Mouse (Mus musculus) neural tube, embryonic 12.5 days (tissue): ENCODE measurements around the gene Sspo. TPM values are rescaled to one million over a fixed set of nuclear protein-coding genes. Genes with fewer than 3 reads are reported as not detected.

ENCODE experiments used
- ATAC-seq: fragments of 200-750 bp; cut with Nextera tagmentation; 2 replicates; pipeline ENCODE4 v1.8.0; 2017; ENCODE audit warnings: low read depth, mild to moderate bottlenecking, moderate TSS enrichment, moderate library complexity; ENCODE audit not compliant: low FRiP score
- H3K27ac ChIP-seq: fragments of 300-500 bp; sonication (generic); 2 replicates; pipeline ENCODE4 v1.5.1; 2016
- H3K27me3 ChIP-seq: fragments of 300-500 bp; sonication (generic); replicated peaks from 2 replicates; pipeline ENCODE4 v1.6.1; 2016; ENCODE audit warnings: mild to moderate bottlenecking
- H3K36me3 ChIP-seq: fragments of 300-500 bp; sonication (generic); 2 replicates; pipeline ENCODE4 v1.6.1; 2016; ENCODE audit warnings: mild to moderate bottlenecking
- H3K4me1 ChIP-seq: fragments of 300-500 bp; sonication (generic); 2 replicates; pipeline ENCODE4 v1.6.1; 2016
- H3K4me2 ChIP-seq: fragments of 300-500 bp; sonication (generic); replicated peaks from 2 replicates; pipeline ENCODE4 v1.6.1; 2016; ENCODE audit warnings: mild to moderate bottlenecking
- H3K4me3 ChIP-seq: fragments of 300-500 bp; sonication (generic); 2 replicates; pipeline ENCODE4 v1.5.1; 2016
- H3K9ac ChIP-seq: fragments of 300-500 bp; sonication (generic); 2 replicates; pipeline ENCODE4 v1.6.1; 2016; ENCODE audit warnings: mild to moderate bottlenecking
- H3K9me3 ChIP-seq: fragments of 300-500 bp; sonication (generic); 2 replicates; pipeline ENCODE4 v1.6.1; 2016; ENCODE audit warnings: mild to moderate bottlenecking
- WGBS: fragments of 180-500 bp; shearing (Covaris S2); methylation state at CpG from one replicate; pipeline ENCODE4 v1.1.7; 2016; 5-methylcytosine and 5-hydroxymethylcytosine counted together
- polyA plus RNA-seq: library from polyadenylated mRNA; unstranded; fragments of >200 nt; fragmentation: Nextera tagmentation; extraction: Ambion mirVana; gene quantifications from 2 replicates; pipeline ENCODE4 v1.2.1, GENCODE M21; 2016

Sspo gene
- polyA plus RNA-seq, 1 experiment from 2014 or later = 0.28 TPM

GRCm38 (mm10) chr6:48438475-48439125 is 9.4 kb upstream of the Sspo start:
- Histone ChIP-seq H3K4me1 (peaks cover 33% of the 10 kb centered on the region), H3K4me2 (peak overlapping the region; percentile 44), H3K4me3 (peak overlapping the region; percentile 7; the same call in 1 of the 2 replicates), H3K9ac (peak overlapping the region; percentile 9; the same call in 1 of the 2 replicates), H3K36me3 (peaks cover 21% of the 10 kb centered on the region), H3K9me3 (no peaks in the 10 kb centered on the region), H3K27ac (no peak overlapping the region), H3K27me3 (peaks cover 40% of the 10 kb centered on the region)
- ATAC-seq = no peak
- WGBS = 12% methylated on average over 55 of the region's 55 CpGs

- Histone ChIP-seq H3K27me3 (peaks cover 40% of the 10 kb centered on the region), H3K4me3 (no peak overlapping the region), H3K9ac (no peak overlapping the region), H3K4me2 (0 out of 2 replicates have a peak overlapping the region, but pooled peaks have one; percentile 44), H3K36me3 (peaks cover 21% of the 10 kb centered on the region), H3K27ac (no peak overlapping the region), H3K9me3 (no peaks in the 10 kb centered on the region), H3K4me1 (peaks cover 35% of the 10 kb centered on the region)
- ATAC-seq = no peak
Measured at GRCm38 (mm10) chr6:48439654-48440053, 8.4 kb upstream of the Sspo start.

GRCm38 (mm10) chr6:48440306-48441014 is 7.6 kb upstream of the Sspo start:
- WGBS = 38% methylated on average over 14 of the region's 14 CpGs
- H3K36me3 ChIP-seq = peaks cover 21% of the 10 kb centered on the region

GRCm38 (mm10) chr6:48443592-48444309 is 4.3 kb upstream of the Sspo start:
- ATAC-seq = peak; percentile 87
- H3K36me3 ChIP-seq = peaks cover 16% of the 10 kb centered on the region
- peak overlapping the region; percentile 45 for H3K9ac ChIP-seq
- H3K27ac ChIP-seq = peak overlapping the region; percentile 32
- H3K4me1 ChIP-seq = peaks cover 27% of the 10 kb centered on the region
- 2% methylated on average over 19 of the region's 19 CpGs for WGBS
- peak overlapping the region; percentile 94 for H3K4me2 ChIP-seq
- H3K27me3 ChIP-seq = peaks cover 21% of the 10 kb centered on the region
- H3K4me3 ChIP-seq = peak overlapping the region; percentile 73
- no peaks in the 10 kb centered on the region for H3K9me3 ChIP-seq

More at GRCm38 (mm10) chr6:48440306-48441014, 7.6 kb upstream of the Sspo start:
- Histone ChIP-seq H3K4me2 (peak overlapping the region; percentile 4; the same call in 1 of the 2 replicates), H3K9me3 (no peaks in the 10 kb centered on the region), H3K4me3 (no peak overlapping the region), H3K27me3 (peaks cover 40% of the 10 kb centered on the region), H3K9ac (no peak overlapping the region), H3K4me1 (peaks cover 35% of the 10 kb centered on the region), H3K27ac (no peak overlapping the region)
- ATAC-seq = no peak

- Histone ChIP-seq H3K36me3 (peaks cover 16% of the 10 kb centered on the region), H3K9ac (peak overlapping the region; percentile 73), H3K4me1 (peaks cover 19% of the 10 kb centered on the region), H3K27me3 (peaks cover 13% of the 10 kb centered on the region), H3K27ac (peak overlapping the region; percentile 63), H3K4me2 (peak overlapping the region; percentile 94), H3K4me3 (peak overlapping the region; percentile 73), H3K9me3 (no peaks in the 10 kb centered on the region)
- peak; percentile 73 for ATAC-seq
- 2% methylated on average over 33 of the region's 34 CpGs for WGBS
Measured at GRCm38 (mm10) chr6:48444310-48445180, 3.5 kb upstream of the Sspo start.

GRCm38 (mm10) chr6:48445181-48446101 is 2.6 kb upstream of the Sspo start, which contains the start of gene Zfp467:
Gene Zfp467 (minus strand): TSS chr6:48445825.
- H3K9me3 ChIP-seq = no peaks in the 10 kb centered on the region
- H3K9ac ChIP-seq = peak within 1 kb of the TSS; percentile 73
- ATAC-seq = peak; percentile 24
- peak within 1 kb of the TSS; percentile 94 for H3K4me2 ChIP-seq
- peaks cover 10% of the 10 kb centered on the region for H3K4me1 ChIP-seq
- peak within 1 kb of the TSS; percentile 73 for H3K4me3 ChIP-seq
- peak within 1 kb of the TSS; percentile 63 for H3K27ac ChIP-seq
- peaks cover 16% of the 10 kb centered on the region for H3K36me3 ChIP-seq
- under 1% methylated on average over 64 of the region's 65 CpGs for WGBS
- H3K27me3 ChIP-seq = peaks cover 4% of the 10 kb centered on the region; the same call in 1 of the 2 replicates

- Histone ChIP-seq H3K36me3 (peaks cover 13% of the 10 kb centered on the region), H3K27ac (no peak overlapping the region), H3K9ac (no peak overlapping the region), H3K4me2 (peak overlapping the region; percentile 94), H3K9me3 (no peaks in the 10 kb centered on the region), H3K4me3 (peak overlapping the region; percentile 73), H3K4me1 (peaks cover 8% of the 10 kb centered on the region), H3K27me3 (no peaks in the 10 kb centered on the region)
- WGBS = 21% methylated on average over 3 of the region's 3 CpGs
- no peak for ATAC-seq
Measured at GRCm38 (mm10) chr6:48446256-48446655, 1.8 kb upstream of the Sspo start.

- peaks cover 8% of the 10 kb centered on the region for H3K4me1 ChIP-seq
- H3K9me3 ChIP-seq = no peaks in the 10 kb centered on the region
- WGBS = 81% methylated on average over 3 of the region's 3 CpGs
- no peak overlapping the region for H3K4me2 ChIP-seq
- H3K36me3 ChIP-seq = peaks cover 7% of the 10 kb centered on the region
- H3K27me3 ChIP-seq = no peaks in the 10 kb centered on the region
- no peak for ATAC-seq
- no peak overlapping the region for H3K27ac ChIP-seq
- H3K9ac ChIP-seq = no peak overlapping the region
- no peak overlapping the region for H3K4me3 ChIP-seq
Measured at GRCm38 (mm10) chr6:48446896-48447295, 1.1 kb upstream of the Sspo start.

- no peaks in the 10 kb centered on the region for H3K27me3 ChIP-seq
- H3K4me1 ChIP-seq = peaks cover 3% of the 10 kb centered on the region
- no peak overlapping the region for H3K4me2 ChIP-seq
- H3K9ac ChIP-seq = no peak overlapping the region
- H3K27ac ChIP-seq = no peak overlapping the region
- no peaks in the 10 kb centered on the region for H3K36me3 ChIP-seq
- ATAC-seq = no peak
- H3K4me3 ChIP-seq = no peak overlapping the region
- no peaks in the 10 kb centered on the region for H3K9me3 ChIP-seq
- 72% methylated on average over 7 of the region's 7 CpGs for WGBS
Measured at GRCm38 (mm10) chr6:48448527-48448926, 498 bp downstream of the Sspo start.

- Histone ChIP-seq H3K27me3 (no peaks in the 10 kb centered on the region), H3K9me3 (no peaks in the 10 kb centered on the region), H3K4me2 (no peak overlapping the region), H3K27ac (no peak overlapping the region), H3K9ac (no peak overlapping the region), H3K36me3 (no peaks in the 10 kb centered on the region), H3K4me1 (no peaks in the 10 kb centered on the region), H3K4me3 (no peak overlapping the region)
- 70% methylated on average over 1 of the region's 1 CpGs for WGBS
- ATAC-seq = no peak
Measured at GRCm38 (mm10) chr6:48452151-48452550, 4.1 kb downstream of the Sspo start.

GRCm38 (mm10) chr6:48452771-48453170 is 4.7 kb downstream of the Sspo start:
- H3K4me3 ChIP-seq = no peak overlapping the region
- H3K9ac ChIP-seq = no peak overlapping the region
- no peak for ATAC-seq
- H3K36me3 ChIP-seq = no peaks in the 10 kb centered on the region
- no peak overlapping the region for H3K4me2 ChIP-seq
- H3K27ac ChIP-seq = no peak overlapping the region
- no peaks in the 10 kb centered on the region for H3K9me3 ChIP-seq
- H3K4me1 ChIP-seq = no peaks in the 10 kb centered on the region
- 81% methylated on average over 3 of the region's 3 CpGs for WGBS
- H3K27me3 ChIP-seq = no peaks in the 10 kb centered on the region
